Mouse (Mus musculus) heart, postnatal 4 days (tissue): ENCODE results near the gene Zbtb2. TPM values are rescaled to one million over a fixed set of nuclear protein-coding genes. Genes with fewer than 3 reads are reported as not detected.

Source experiments
- DNase-seq: peaks from one replicate; pipeline ENCODE4 v3.0.0; 2021
- total RNA-seq, 2 experiments: library from RNA; stranded (reverse); gene quantifications; 2 replicates each; pipeline ENCODE4 v1.2.3; 2021

Zbtb2 gene
- total RNA-seq, 2 experiments from 2014 or later, result 10.6 to 10.9 TPM

- DNase-seq, result no peak
Measured at GRCm38 (mm10) chr10:4384244-4384643, 3.7 kb downstream of the Zbtb2 start.

DNA sequence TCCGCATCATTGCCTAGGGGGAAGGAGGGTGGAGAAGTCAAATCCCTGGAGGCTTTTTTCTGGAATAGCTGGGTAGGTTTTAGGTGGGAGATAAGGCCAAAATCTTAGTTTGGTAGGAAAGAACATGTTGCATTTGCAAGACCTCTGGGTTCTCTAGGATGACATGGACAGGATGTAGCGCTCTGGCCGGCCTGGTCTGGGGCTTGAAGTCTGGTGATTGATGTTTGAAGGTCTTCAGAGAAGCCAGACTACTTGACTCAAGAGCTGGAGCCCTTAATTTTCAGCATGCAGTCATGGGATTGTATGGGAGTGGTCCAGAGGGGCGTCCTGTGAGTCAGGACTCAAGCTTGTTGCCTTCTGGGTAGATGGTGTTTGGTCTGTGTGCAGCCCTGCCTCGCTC is 7.2 kb downstream of the Zbtb2 start:
- DNase-seq, result no peak

DNA sequence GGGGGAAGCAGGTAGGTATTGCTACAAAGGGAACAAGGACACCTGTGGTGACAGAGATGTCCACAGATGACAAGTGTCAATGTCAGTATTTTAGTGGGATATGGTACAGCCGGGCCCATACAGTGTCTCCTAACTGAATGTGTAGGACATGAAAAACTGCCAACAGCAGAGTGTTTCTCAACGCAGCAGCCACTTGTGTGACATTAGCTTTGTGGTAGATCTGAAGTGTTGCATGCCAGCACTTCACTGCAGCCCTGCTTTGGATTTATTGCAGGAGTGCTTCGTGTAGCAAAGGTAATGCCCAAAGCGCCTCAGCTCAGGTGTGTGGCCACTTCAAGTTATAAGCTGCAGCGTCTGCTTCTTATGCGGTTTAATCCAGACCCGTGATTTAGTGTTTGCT is 11.0 kb downstream of the Zbtb2 start:
- DNase-seq, result no peak

GRCm38 (mm10) chr10:4376461-4376860 is 11.4 kb downstream of the Zbtb2 start:
- peak; percentile 36 for DNase-seq

DNA sequence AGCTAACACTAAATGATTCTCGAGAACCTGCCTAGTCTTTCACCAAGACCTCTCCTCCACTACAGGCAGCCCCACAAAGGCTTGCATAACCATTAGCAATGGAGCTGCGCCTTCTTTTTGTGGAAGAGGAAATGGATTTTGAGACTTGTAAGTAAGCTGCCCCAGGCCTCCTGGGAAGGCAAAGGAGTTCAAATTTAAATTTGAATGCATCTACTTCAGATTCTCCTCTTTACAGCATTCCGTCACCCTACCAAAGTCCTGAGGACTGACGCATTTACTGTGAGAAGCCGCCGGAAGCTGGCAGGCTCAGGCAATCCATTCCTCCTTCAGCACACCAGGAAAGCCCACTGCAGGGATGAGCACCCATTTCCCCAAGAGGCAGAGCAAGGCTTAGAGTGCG is 12.6 kb downstream of the Zbtb2 start:
- no peak for DNase-seq

GRCm38 (mm10) chr10:4374734-4375133 is 13.2 kb downstream of the Zbtb2 start:
- no peak for DNase-seq

DNA sequence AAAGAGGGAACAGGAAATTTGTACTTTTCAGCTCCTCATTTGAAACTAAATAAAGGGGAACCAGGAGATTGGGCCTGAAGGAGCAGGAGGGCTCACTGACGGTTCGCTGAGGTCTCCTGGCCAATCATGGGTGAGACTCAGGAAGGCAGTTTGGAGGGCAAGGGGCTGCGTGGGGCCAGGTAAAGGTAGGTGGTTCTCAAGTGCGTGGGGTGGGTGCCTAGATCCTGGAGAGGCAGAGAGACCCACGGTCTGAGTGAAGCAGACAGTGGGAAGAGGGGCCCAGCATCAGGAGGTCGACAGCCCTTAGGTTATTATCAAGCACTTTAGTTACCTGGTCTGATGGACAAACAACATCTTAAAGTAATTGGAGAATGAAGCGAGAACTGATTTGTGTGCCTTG is 13.7 kb downstream of the Zbtb2 start:
- no peak for DNase-seq

DNA sequence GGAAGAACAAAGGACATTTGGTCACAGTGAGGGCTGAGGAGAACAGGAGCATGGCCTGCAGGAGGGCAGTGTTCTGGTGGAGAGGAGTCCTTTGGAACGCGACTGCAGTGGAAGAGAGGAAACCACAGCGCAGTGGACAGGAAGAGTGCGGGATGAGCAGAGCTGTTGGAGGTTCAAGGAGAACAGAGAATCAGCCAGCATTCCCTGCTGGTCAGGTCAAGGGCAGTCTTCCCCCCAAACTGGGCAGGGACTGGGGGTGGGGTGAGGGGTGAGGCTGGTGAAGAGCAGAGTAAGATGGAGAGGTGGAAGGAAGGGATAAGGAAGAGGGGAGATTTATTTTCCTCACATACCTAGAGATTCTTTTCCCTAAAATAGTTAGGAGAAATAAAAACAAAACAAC is 14.3 kb downstream of the Zbtb2 start:
- no peak for DNase-seq

DNA sequence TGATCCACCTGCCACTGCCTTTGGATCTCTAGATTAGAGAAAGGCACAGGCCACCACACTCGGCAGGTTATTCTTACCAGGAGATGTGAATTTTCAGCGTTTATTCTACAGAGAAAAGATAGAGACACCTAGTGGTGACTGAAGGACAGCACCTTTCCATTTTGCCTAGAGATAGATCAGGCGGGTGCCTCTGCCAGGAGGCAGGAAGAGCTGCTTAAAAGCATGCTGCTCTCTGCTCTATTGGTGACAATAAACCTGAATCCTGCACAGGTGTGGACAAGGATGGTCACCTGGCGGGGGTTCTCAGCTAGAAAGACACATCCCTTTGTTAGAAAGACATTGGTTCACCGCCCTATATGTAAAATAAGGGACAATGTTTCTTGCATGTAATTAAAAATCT is 15.9 kb downstream of the Zbtb2 start:
- DNase-seq, result peak; percentile 49

DNA sequence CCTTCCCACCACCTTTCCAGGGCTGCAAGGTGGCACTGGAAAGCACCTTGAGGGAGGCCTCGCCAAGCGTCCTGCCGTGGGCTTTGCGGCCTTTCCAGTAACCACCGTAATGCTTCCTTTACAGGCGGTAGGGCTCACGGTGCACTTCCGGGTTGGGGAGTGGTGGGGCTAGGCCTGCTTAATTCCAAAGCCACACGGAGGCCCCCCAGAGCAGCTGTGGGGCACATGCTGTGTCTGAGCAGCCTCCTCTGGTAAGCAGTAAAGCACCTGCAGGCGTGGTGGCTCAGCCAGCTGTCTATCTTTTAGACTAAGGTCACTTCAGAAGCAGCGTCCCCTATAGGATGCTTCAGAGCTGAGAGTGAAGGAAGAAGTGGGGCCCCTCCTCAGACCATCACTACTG is 17.8 kb downstream of the Zbtb2 start:
- DNase-seq, result no peak

DNA sequence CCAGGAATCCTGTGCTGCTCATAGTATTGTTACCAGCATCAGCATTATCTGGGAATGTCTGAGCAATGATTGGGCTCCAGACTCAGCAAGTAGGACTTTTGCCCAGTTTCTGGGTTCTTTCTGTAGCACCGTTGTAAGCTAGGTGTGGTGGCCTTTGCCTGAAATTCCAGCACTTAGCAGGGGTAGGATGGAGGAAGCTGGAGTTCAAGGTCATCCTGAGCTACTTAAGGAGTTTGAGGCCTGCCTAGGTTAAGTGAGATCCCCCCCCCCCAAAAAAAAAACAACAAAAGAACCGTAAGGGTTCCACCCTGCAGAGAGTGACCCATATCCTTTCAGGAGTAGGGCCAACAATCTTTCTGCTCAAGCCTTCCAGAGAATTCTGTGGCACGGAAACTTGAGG is 23.3 kb downstream of the Zbtb2 start:
- DNase-seq, result no peak

DNA sequence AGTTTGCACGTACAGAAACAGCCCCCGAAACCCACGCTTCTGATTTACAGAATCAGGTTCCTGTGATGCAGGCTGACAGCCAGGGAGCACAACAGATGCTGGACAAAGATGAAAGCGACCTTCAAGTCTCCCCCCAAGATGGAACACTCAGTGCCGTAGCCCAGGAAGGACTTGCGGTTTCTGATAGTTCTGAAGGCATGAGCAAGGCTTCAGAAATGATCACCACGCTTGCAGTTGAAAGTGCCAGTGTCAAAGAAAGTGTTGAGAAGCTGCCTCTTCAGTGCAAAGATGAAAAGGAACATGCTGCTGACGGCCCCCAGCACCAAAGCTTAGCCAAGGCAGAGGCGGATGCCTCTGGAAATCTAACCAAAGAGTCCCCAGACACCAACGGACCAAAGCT is 30.5 kb downstream of the Zbtb2 start:
- no peak for DNase-seq

- no peak for DNase-seq
Measured at GRCm38 (mm10) chr10:4356640-4357039, 31.3 kb downstream of the Zbtb2 start.

GRCm38 (mm10) chr10:4355882-4356451 is 31.9 kb downstream of the Zbtb2 start:
- DNase-seq, result no peak

DNA sequence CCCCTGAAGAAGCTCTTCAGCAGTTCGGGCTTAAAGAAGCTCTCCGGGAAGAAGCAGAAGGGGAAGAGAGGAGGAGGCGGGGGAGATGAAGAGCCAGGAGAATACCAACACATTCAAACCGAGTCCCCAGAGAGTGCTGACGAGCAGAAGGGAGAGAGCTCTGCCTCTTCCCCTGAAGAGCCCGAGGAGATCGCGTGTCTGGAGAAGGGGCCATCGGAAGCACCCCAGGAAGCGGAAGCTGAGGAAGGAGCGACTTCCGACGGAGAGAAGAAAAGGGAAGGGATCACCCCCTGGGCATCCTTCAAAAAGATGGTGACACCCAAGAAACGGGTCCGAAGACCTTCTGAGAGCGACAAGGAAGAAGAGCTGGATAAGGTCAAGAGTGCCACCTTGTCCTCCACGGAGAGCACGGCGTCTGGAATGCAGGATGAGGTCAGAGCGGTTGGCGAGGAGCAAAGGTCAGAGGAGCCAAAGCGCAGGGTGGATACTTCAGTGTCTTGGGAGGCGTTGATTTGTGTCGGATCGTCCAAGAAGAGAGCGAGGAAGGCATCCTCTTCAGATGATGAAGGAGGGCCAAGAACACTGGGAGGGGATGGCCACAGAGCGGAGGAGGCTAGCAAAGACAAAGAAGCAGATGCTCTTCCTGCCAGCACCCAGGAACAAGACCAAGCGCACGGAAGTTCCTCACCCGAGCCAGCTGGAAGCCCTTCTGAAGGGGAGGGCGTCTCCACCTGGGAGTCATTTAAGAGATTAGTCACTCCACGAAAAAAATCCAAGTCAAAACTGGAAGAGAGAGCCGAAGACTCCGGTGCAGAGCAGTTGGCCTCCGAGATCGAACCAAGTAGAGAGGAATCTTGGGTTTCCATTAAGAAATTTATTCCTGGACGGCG is 33.3 kb downstream of the Zbtb2 start:
- no peak for DNase-seq

DNA sequence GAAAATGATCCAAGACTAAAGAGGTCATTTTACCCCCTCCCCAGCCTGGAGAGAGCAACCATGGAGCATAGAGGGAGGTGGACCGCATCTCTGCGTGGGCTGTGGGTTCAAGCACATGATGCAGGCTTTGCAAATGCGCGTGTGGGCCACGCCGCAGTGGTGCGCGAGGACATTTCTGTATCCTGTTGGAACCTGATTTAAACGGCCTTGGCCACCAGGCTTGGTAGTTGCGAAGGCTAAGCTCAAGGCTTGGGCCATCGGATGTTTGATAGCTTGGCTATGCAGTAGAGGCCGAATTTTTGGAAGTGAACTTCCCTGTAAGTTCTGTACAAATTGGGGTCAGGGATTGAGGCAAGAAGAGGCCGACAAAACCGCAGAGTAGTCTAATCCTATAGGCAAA is 40.3 kb downstream of the Zbtb2 start:
- DNase-seq, result no peak

- no peak for DNase-seq
Measured at GRCm38 (mm10) chr10:4347136-4347492, 40.8 kb downstream of the Zbtb2 start.

DNA sequence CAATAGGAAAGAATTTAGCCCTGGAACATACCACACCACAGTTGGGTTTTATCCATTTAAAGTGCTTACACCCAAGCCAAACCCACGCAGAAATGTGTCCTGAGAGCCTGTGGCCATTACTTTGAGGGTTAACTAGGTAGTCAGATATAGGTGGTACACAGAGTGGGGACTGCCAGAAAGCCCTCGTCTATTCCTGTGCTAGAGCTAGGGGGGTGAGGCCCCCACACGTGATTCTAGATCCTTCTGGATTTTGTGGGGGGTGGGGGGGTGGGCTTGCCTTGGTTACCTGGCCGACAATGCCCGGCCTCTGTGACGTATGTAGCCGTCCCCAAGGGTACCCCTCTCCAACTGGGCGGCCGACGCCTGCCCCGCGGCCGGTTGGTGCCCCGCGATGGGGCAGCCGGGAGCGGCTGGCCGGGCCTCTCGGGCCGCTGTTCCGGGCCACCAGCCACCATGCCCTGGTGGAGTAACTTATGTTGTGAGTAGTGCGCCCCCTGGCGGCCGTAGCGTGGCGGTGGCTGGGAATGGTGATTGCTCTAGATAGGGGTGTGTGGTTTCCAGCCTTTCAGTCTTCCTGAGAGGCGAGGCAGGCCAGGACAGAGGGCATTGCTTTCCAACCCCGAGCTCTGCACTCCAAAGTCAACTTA is 41.3 kb downstream of the Zbtb2 start:
- peak; percentile 95 for DNase-seq

DNA sequence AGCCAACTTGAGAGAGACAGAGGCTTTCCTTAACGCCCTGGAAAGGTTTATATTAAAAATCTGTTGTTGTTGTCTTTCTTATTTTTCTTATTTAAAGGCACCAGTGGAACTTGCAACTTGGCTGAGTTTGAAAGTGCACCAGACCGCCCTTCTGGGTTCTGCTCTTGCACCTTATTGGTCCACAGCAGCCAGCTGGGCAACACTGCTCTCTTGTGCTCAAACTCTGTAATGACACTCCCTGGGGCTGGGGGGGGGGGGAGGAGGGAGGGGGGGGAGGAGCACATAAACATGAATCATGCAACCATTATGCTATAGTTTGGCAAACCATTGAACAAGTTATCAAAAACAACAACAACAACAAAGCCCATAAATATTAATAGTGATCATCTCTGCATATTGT is 46.5 kb downstream of the Zbtb2 start:
- DNase-seq, result peak; percentile 77

- DNase-seq, result peak; percentile 73
Measured at GRCm38 (mm10) chr10:4338863-4339461, 48.9 kb downstream of the Zbtb2 start.

DNA sequence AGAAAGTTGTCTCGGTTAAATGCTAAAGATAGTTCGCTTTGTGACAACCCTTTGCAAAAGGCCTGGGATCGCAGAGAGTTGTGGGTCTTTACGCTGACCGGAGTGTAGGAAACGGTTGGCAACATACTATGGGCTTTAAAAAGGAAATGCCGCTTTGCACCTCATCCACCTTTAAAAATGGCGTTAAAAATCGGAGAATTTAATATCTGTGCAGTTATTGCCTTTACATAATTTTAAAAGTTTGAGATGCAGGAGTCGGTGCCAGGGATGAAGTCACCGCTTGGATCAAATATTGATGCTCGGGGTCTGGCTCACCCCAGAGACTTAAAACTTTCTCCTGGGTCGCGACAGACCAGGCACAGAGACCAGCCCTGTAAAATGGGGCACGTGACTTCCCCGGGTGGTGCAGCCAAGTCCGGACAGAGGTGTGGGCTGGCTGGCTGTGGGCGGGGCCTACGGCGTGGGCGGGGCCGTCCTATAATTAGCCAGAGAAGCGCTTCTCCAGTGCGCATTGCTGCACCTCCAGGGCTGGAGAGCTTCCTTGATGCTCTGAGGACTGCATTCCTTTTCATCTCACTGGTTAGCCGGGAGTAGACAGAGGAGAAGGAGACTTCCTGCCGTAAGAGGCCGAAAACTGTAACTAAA is 53.7 kb downstream of the Zbtb2 start:
- peak; percentile 94 for DNase-seq

DNA sequence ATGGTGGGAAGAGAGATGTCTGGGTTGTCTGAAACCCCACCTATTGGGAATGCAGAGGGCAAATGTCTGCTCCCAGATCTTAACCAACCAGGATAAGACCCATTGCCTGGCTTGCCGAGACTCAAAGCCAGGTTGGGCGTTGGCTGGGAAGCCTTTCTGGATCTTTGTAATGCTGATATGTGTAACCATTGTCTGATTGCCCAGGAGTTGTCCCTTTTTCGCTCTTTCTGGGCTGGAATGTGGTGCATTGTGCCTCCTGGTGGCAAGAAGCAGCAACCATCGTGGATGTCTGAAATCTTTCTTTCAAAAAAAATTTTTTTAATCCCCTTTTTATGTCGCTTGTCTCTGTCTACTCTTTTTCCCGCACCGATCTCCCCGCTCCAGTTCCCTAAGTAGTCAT is 54.6 kb downstream of the Zbtb2 start:
- DNase-seq, result peak; percentile 69
